Mouse (Mus musculus) pancreas, adult 10 weeks (tissue): ENCODE measurements around the gene Enpp5. TPM values are rescaled to one million over a fixed set of nuclear protein-coding genes. Genes with fewer than 3 reads are reported as not detected.

ENCODE experiments used
- polyA plus RNA-seq: library from polyadenylated mRNA; stranded (reverse); fragments of 350-450 nt; fragmentation: Illumina TruSeq; extraction: RNeasy Lipid Tissue Mini Kit (QIAGEN cat#74804); gene quantifications from one replicate; pipeline ENCODE4 v1.2.3, GENCODE M21; 2015; ENCODE audit warnings: low read depth, low replicate concordance; ENCODE audit not compliant: insufficient read depth

Enpp5 gene
- 13.2 TPM for polyA plus RNA-seq

GRCm38 (mm10) chr17:44078631-44079350 is at the start of gene Enpp5:
TSS of gene Enpp5 (plus strand) at chr17:44078813.

GRCm38 (mm10) chr17:44105287-44106138 is 26.9 kb downstream of the Enpp5 start, which contains the start of gene Enpp4:
TSS of gene Enpp4 (minus strand) at chr17:44105809.

Other genes with a start within 250 kb of the Enpp5 start
- gene Enpp4, start 27.0 kb downstream of the Enpp5 start, polyA plus RNA-seq = 4.0 TPM
- 7.7 TPM for gene Clic5, start 109.8 kb downstream of the Enpp5 start, polyA plus RNA-seq